8 mouse cellular contexts compared by ENCODE assay signal in genomic region chr10:66995181-66995580, GRCm38 (mm10).
DNase-seq lines count a peak whose midpoint lies in the region; ATAC-seq and TF ChIP-seq lines count a peak whose summit lies in the region.
"Had no signal": no experiment of that assay in that cellular context is flagged by ENCODE, and none has a peak within 500 bp of the region (broad histone marks: within the 10 kb centered on the region; RNA-seq: fewer than 3 reads in every experiment).

No protein-coding gene starts in this region.

- H3K9me3 ChIP-seq in hindbrain, postnatal 0 days (ENCODE audit: low read length): no peaks in the 10 kb centered on the region

- peak; percentile 70; the same call in 1 of the 2 replicates for ATAC-seq in hindbrain, postnatal 0 days

- peak overlapping the region; percentile 37 for H3K27ac ChIP-seq in hindbrain, postnatal 0 days

- no peak overlapping the region for H3K9ac ChIP-seq in hindbrain, postnatal 0 days (replicated peaks; ENCODE audit: low read length)

- H3K4me2 ChIP-seq in hindbrain, postnatal 0 days (ENCODE audit: low read depth, low read length): no peak overlapping the region

- peaks cover 8% of the 10 kb centered on the region; the same call in 1 of the 2 replicates for H3K4me1 ChIP-seq in hindbrain, postnatal 0 days (ENCODE audit: insufficient read depth, low read length)

- peak; percentile 17 for DNase-seq in layer of hippocampus, adult 9-11 months
- no peak for DNase-seq in layer of hippocampus, adult 8-10 months (ENCODE audit: low spot score in 2 of 2)
- DNase-seq in Muller cell, postnatal 12 days (ENCODE audit: inconsistent ontology term): peak; percentile 45
- DNase-seq in brain, embryonic 14.5 days (ENCODE audit: low read depth): peak; percentile 48
- peak; percentile 23 for DNase-seq in hindbrain, postnatal 0 days (ENCODE audit: low spot score)
- no peak for DNase-seq in gastrocnemius, adult 8-10 months (ENCODE audit: low spot score in 2 of 2)
- DNase-seq in left cerebral cortex, adult 11 months (ENCODE audit: low spot score): no peak
- DNase-seq: lung, postnatal 36 days had no signal

- no peaks in the 10 kb centered on the region for H3K36me3 ChIP-seq in hindbrain, postnatal 0 days (ENCODE audit: insufficient read depth, low read length)

- no peak for TF ChIP-seq CTCF in brain, embryonic 14.5 days (IDR thresholded peaks at IDR 0.05; ENCODE audit: borderline replicate concordance, extremely low read depth, insufficient read depth, insufficient read length)
- no peak for TF ChIP-seq CTCF in hindbrain, postnatal 0 days (IDR thresholded peaks at IDR 0.05; ENCODE audit: low read depth)

- no peak overlapping the region for H3K4me3 ChIP-seq in hindbrain, postnatal 0 days (ENCODE audit: low read length)

- WGBS in hindbrain, postnatal 0 days: 44% methylated on average over 6 of the region's 6 CpGs

- TF ChIP-seq POLR2A in brain, embryonic 14.5 days (IDR thresholded peaks at IDR 0.05; ENCODE audit: borderline replicate concordance, extremely low read depth, insufficient read depth, insufficient read length, poor library complexity, severe bottlenecking): no peak

- no peaks in the 10 kb centered on the region for H3K27me3 ChIP-seq in hindbrain, postnatal 0 days (ENCODE audit: insufficient read depth, low read length)

Comparison
In these comparisons a context has a peak if more than half of its experiments do, and no peak if none do; other contexts are left out.
1. DNase-seq: peak in layer of hippocampus, adult 9-11 months (single experiment), Muller cell, postnatal 12 days (single experiment), brain, embryonic 14.5 days (single experiment) and hindbrain, postnatal 0 days (single experiment); none in layer of hippocampus, adult 8-10 months (0 of 2), gastrocnemius, adult 8-10 months (0 of 2) and left cerebral cortex, adult 11 months (single experiment).